Mouse (Mus musculus): ENCODE data around the gene 2310022A10Rik. TPM values are rescaled to one million over a fixed set of nuclear protein-coding genes. Genes with fewer than 3 reads are reported as not detected.

The 2310022A10Rik gene
- 12.9 and 17.7 TPM in 2 replicates for polyA plus RNA-seq (2015; fragmentation: Nextera tagmentation; extraction: Ambion mirVana)

GRCm38 (mm10) chr7:27552931-27553513, at the start of gene 2310022A10Rik, which contains the start of gene Pld3:
Gene 2310022A10Rik (plus strand): TSS chr7:27553233.
Gene Pld3 (minus strand): TSS chr7:27553218.

GRCm38 (mm10) chr7:27522967-27523366, 30.1 kb upstream of the 2310022A10Rik start, which contains the start of gene Hipk4:
Gene Hipk4 (plus strand): TSS chr7:27523267.

GRCm38 (mm10) chr7:27591266-27592216, 38.5 kb downstream of the 2310022A10Rik start, which contains the start of gene Akt2:
Gene Akt2 (plus strand): TSS chr7:27591552.

Other genes starting within 250 kb of the 2310022A10Rik start
- 59.6 and 109 TPM in 2 replicates for gene Ltbp4, start 215.5 kb upstream of the 2310022A10Rik start, polyA plus RNA-seq (2015; fragmentation: Nextera tagmentation; extraction: Ambion mirVana)
- gene Shkbp1, start 197.2 kb upstream of the 2310022A10Rik start, polyA plus RNA-seq (2015; fragmentation: Nextera tagmentation; extraction: Ambion mirVana), result 13.6 and 13.9 TPM in 2 replicates
- not detected in 2 replicates for gene Gm20479, start 195.8 kb upstream of the 2310022A10Rik start, polyA plus RNA-seq (2015; fragmentation: Nextera tagmentation; extraction: Ambion mirVana)
- 0.23 and 0.25 TPM in 2 replicates for gene Sptbn4, start 105.5 kb upstream of the 2310022A10Rik start, polyA plus RNA-seq (2015; fragmentation: Nextera tagmentation; extraction: Ambion mirVana)
- gene Blvrb, start 105.3 kb upstream of the 2310022A10Rik start, polyA plus RNA-seq (2015; fragmentation: Nextera tagmentation; extraction: Ambion mirVana), result 93.1 and 109 TPM in 2 replicates
- 27.5 and 29.9 TPM in 2 replicates for gene Sertad3, start 79.5 kb upstream of the 2310022A10Rik start, polyA plus RNA-seq (2015; fragmentation: Nextera tagmentation; extraction: Ambion mirVana)
- gene Sertad1, start 66.3 kb upstream of the 2310022A10Rik start, polyA plus RNA-seq (2015; fragmentation: Nextera tagmentation; extraction: Ambion mirVana), result 33.7 and 41.7 TPM in 2 replicates
- 2.6 and 3.8 TPM in 2 replicates for gene Prx, start 53.9 kb upstream of the 2310022A10Rik start, polyA plus RNA-seq (2015; fragmentation: Nextera tagmentation; extraction: Ambion mirVana)
- gene Hipk4, start 30.0 kb upstream of the 2310022A10Rik start, polyA plus RNA-seq (2015; fragmentation: Nextera tagmentation; extraction: Ambion mirVana), result 0.28 and 0.55 TPM in 2 replicates
- 109 and 167 TPM in 2 replicates for gene Pld3, start within 50 bp of the 2310022A10Rik start, polyA plus RNA-seq (2015; fragmentation: Nextera tagmentation; extraction: Ambion mirVana)
- gene Akt2, start 38.3 kb downstream of the 2310022A10Rik start, polyA plus RNA-seq (2015; fragmentation: Nextera tagmentation; extraction: Ambion mirVana), result 96.0 and 155 TPM in 2 replicates
- 3.2 and 13.0 TPM in 2 replicates for gene Ttc9b, start 100.7 kb downstream of the 2310022A10Rik start, polyA plus RNA-seq (2015; fragmentation: Nextera tagmentation; extraction: Ambion mirVana)
- 13.4 and 16.1 TPM in 2 replicates for gene Map3k10, start 121.4 kb downstream of the 2310022A10Rik start, polyA plus RNA-seq (2015; fragmentation: Nextera tagmentation; extraction: Ambion mirVana)
- gene Zfp607b, start 136.1 kb downstream of the 2310022A10Rik start, polyA plus RNA-seq (2015; fragmentation: Nextera tagmentation; extraction: Ambion mirVana), result 4.0 and 4.9 TPM in 2 replicates
- gene Zfp60, start 178.2 kb downstream of the 2310022A10Rik start, polyA plus RNA-seq (2015; fragmentation: Nextera tagmentation; extraction: Ambion mirVana), result 18.6 and 19.1 TPM in 2 replicates